Mouse (Mus musculus) forebrain, embryonic 15.5 days (tissue): ENCODE data around the gene Rap2c. TPM values are rescaled to one million over a fixed set of nuclear protein-coding genes. Genes with fewer than 3 reads are reported as not detected.
A peak's percentile ranks its signal among the peaks of the same experiment; 100 is the strongest.

Experiments
- ATAC-seq: fragments of 200-750 bp; cut with Nextera tagmentation; replicated peaks from 2 replicates; pipeline ENCODE4 v1.8.0; 2017; ENCODE audit warnings: mild to moderate bottlenecking, moderate TSS enrichment, moderate library complexity
- H3K27ac ChIP-seq: fragments of 300-500 bp; sonication (generic); replicated peaks from 2 replicates; pipeline ENCODE4 v1.5.1; 2015; ENCODE audit warnings: mild to moderate bottlenecking, inconsistent platforms
- H3K27me3 ChIP-seq: fragments of 300-500 bp; sonication (generic); 2 replicates; pipeline ENCODE4 v1.6.1; 2015; ENCODE audit warnings: inconsistent platforms
- H3K36me3 ChIP-seq: fragments of 300-500 bp; sonication (generic); 2 replicates; pipeline ENCODE4 v1.6.1; 2015; ENCODE audit warnings: mild to moderate bottlenecking, inconsistent platforms
- H3K4me1 ChIP-seq: fragments of 300-500 bp; sonication (generic); 2 replicates; pipeline ENCODE4 v1.6.1; 2015; ENCODE audit warnings: inconsistent platforms
- H3K4me2 ChIP-seq: fragments of 300-500 bp; sonication (generic); replicated peaks from 2 replicates; pipeline ENCODE4 v1.6.1; 2015; ENCODE audit warnings: mild to moderate bottlenecking, inconsistent platforms
- H3K4me3 ChIP-seq: fragments of 300-500 bp; sonication (generic); 2 replicates; pipeline ENCODE4 v1.5.1; 2015; ENCODE audit warnings: mild to moderate bottlenecking, inconsistent platforms
- H3K9ac ChIP-seq: fragments of 300-500 bp; sonication (generic); replicated peaks from 2 replicates; pipeline ENCODE4 v1.6.1; 2015; ENCODE audit warnings: mild to moderate bottlenecking, inconsistent platforms
- H3K9me3 ChIP-seq: fragments of 300-500 bp; sonication (generic); 2 replicates; pipeline ENCODE4 v1.6.1; 2016; ENCODE audit warnings: inconsistent platforms
- WGBS: fragments of 180-500 bp; shearing (Covaris S2); methylation state at CpG from one replicate; pipeline ENCODE4 v1.1.7; 2015; ENCODE audit warnings: mixed read lengths; 5-methylcytosine and 5-hydroxymethylcytosine counted together
- polyA plus RNA-seq: library from polyadenylated mRNA; unstranded; fragments of >200 nt; fragmentation: Nextera tagmentation; extraction: Ambion mirVana; gene quantifications from 2 replicates; pipeline ENCODE4 v1.2.1, GENCODE M21; 2015

Gene Rap2c
- polyA plus RNA-seq = 13.7 and 13.9 TPM in 2 replicates

DNA sequence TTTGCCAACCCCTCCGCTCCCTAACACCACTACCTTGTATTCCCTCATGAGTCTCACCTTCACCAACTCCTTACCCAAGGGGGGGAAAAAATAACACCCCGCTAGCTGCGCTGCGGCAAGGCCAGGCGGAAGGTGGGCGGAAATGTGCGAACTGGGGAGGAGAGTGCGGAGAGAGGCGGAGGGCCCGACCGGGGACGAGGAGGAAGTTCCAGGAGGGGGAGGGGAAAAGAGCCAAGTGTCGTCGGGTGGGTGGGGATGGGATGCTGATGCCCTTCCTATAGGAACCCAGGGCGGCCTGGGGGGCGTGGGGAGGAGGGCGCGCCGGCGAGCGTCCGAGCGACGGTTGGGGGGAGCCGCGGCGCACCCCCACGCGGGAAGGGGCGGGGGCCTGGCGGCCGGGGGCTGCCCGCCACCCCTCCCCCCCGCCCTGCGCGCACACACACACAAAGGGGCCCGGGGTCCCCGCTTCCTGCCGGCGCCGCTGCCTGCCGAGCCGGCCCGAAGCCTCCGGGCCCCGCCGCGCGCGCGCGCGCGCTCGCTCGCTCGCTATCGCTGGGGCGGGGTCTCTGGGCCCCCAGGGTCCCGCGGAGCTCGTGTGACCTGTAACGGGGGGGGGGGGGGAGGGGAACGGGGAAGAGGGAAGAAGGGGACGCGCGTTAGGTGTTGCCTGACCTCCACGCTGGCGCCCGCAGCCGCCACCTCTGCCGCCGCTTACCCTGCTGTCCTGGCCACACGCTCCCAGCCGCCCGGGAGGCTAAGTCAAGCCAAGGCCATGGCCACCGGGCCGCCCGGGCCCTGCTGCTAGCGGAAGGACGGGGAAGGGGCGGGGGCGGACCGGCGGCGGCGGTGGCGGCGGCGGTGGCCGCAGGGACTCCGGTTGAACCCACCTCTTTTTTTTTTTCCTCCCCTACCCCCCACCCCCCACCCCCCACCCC is at the start of gene Rap2c:
TSS of gene Rap2c (minus strand) at position 168 of the 935 bp plus-strand sequence.
- Histone ChIP-seq H3K9me3 (no peaks in the 10 kb centered on the region), H3K4me3 (peak within 1 kb of the TSS; percentile 58), H3K4me2 (peak within 1 kb of the TSS; percentile 50), H3K27ac (peak within 1 kb of the TSS; percentile 87), H3K4me1 (peaks cover 10% of the 10 kb centered on the region; the same call in 1 of the 2 replicates), H3K9ac (peak within 1 kb of the TSS; percentile 73), H3K27me3 (no peaks in the 10 kb centered on the region), H3K36me3 (0 out of 2 replicates have a peak, but pooled peaks cover 2% of the 10 kb centered on the region)
- WGBS = 24% methylated on average over 18 of the region's 92 CpGs
- peak; percentile 80 for ATAC-seq

DNA sequence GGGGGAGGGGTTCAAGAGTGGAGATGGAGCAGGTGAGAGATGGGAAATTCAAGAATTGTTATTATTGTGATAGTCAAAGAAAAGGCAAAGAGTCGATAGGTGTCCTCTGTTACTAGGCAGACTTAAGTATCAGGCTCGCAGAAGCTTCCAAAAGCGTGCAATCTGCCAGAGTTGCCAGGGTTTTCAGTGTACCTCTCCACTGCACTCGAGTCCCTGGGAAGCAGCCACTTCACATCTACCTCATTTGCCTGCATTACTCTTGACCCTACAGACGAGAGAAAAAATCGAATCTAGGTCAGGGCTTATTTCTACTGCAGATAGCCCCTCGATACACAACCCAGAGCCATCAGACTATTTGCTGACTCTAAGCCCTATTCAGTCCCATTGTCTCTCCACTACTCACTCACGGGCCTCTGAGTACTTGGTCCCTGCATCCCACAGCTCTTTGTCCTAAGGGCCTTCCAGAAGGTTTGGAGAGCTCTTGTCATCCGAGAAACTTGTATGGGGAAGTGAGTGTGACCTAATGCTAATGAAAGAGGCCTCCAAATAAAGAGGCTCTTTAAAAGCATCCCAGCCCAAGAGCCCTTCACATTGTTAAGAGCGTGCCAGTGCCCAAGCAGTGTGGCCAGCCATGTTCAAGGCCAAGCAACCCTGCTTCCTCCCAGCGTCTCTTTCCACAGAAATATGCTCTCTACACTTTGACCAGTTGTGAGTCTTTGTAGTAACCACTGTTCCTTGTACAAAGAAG is 48.9 kb upstream of the Rap2c start:
- H3K4me1 ChIP-seq = no peaks in the 10 kb centered on the region
- H3K4me3 ChIP-seq = no peak overlapping the region
- H3K9ac ChIP-seq = no peak overlapping the region
- no peaks in the 10 kb centered on the region for H3K9me3 ChIP-seq
- no peak overlapping the region for H3K27ac ChIP-seq
- 64% methylated on average over 11 of the region's 11 CpGs for WGBS
- H3K4me2 ChIP-seq = no peak overlapping the region
- no peaks in the 10 kb centered on the region for H3K36me3 ChIP-seq
- no peaks in the 10 kb centered on the region for H3K27me3 ChIP-seq
- no peak for ATAC-seq

DNA sequence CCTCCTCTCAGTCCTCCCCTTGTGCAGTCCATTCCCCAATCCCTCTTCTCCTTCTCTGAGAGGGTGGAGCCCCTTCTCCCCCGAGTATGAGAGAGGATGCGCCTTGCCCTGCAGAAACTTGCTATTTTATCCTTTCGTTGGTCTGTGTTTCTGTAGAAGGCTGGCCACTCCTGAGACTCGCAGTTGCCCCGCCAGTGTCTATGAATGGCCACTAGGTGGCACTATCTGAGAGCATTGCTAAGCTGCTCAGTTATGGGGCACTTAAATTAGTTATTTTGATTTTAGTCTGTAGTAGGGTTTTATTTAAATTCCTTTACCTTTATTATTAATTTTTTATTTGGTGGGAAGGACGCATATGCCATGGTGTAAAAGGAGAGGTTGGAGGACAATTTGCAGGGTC is 48.0 kb upstream of the Rap2c start:
- WGBS = 24% methylated on average over 6 of the region's 6 CpGs
- no peaks in the 10 kb centered on the region for H3K9me3 ChIP-seq
- no peaks in the 10 kb centered on the region for H3K27me3 ChIP-seq
- no peak overlapping the region for H3K4me2 ChIP-seq
- no peak overlapping the region for H3K4me3 ChIP-seq
- peak; percentile 66; the same call in 1 of the 2 replicates for ATAC-seq
- H3K27ac ChIP-seq = no peak overlapping the region
- H3K9ac ChIP-seq = no peak overlapping the region
- H3K36me3 ChIP-seq = no peaks in the 10 kb centered on the region
- no peaks in the 10 kb centered on the region for H3K4me1 ChIP-seq

DNA sequence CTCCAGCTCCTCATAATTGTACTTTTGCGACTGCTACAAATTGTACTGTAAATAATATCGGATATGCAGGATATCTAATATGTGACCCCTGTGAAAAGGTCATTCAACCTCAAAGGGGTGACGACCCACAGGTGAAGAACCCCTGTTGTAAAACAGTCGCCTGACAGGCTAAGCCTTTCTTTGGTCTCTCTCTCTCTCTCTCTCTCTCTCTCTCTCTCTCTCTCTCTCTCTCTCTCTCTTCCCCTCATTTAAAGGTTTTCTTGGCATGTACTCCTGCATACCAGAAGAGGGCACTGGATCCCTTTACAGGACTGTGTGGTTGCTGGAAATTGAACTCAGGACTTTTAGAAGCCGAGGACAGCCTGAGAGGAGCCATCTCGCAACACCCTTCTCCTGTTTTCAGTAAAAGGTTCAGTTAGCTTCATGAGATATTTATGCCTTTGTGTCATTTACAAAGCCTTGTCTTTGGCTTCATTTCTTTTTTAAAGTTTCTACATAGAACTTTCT is 47.4 kb upstream of the Rap2c start:
- Histone ChIP-seq H3K9ac (no peak overlapping the region), H3K27ac (no peak overlapping the region), H3K4me1 (no peaks in the 10 kb centered on the region), H3K27me3 (no peaks in the 10 kb centered on the region), H3K36me3 (no peaks in the 10 kb centered on the region), H3K4me2 (no peak overlapping the region), H3K4me3 (no peak overlapping the region), H3K9me3 (no peaks in the 10 kb centered on the region)
- no peak for ATAC-seq
- 58% methylated on average over 6 of the region's 6 CpGs for WGBS

DNA sequence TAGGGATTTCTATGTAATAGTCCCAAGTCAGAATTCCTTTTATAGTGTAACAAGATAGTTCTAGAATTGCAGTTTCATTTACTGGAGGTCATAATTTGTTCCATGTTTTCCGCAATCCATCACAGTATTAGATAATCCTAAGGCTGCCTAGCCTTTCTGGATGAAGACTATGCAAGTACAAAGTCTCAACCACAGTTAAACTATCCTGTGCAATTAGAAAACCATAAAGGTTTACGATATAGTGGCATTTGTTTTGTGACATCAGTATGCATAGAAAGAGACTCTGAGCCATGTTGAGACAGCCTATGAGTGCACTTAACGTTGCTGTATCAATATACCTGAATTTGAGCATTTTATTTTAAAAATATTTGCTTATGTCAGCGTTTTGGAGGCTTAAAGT is 42.4 kb upstream of the Rap2c start:
- no peaks in the 10 kb centered on the region for H3K27me3 ChIP-seq
- H3K4me3 ChIP-seq = no peak overlapping the region
- 65% methylated on average over 4 of the region's 4 CpGs for WGBS
- no peak overlapping the region for H3K9ac ChIP-seq
- H3K4me2 ChIP-seq = no peak overlapping the region
- no peaks in the 10 kb centered on the region for H3K4me1 ChIP-seq
- no peaks in the 10 kb centered on the region for H3K36me3 ChIP-seq
- no peaks in the 10 kb centered on the region for H3K9me3 ChIP-seq
- ATAC-seq = no peak
- H3K27ac ChIP-seq = no peak overlapping the region

DNA sequence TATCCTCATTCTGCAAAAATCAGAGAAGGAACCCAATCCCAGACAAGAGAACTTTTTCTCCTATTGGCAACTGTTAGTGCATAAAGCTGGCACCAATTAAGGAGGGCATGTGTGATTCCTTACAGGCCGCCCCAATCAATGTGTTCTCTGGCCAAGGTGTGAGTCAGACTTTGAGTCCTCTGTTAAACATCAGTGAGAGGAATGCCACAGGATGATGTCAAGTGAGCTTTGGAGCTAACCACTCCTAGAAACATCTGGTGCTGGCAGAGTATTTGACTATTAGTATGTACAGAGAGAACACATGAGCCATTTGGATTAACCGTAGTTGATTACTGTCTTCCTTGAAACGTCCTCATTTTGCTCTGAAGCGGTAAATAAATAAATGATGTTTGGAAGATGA is 40.9 kb upstream of the Rap2c start:
- WGBS = 83% methylated on average over 4 of the region's 4 CpGs
- Histone ChIP-seq H3K4me3 (no peak overlapping the region), H3K4me1 (no peaks in the 10 kb centered on the region), H3K27ac (no peak overlapping the region), H3K9ac (no peak overlapping the region), H3K4me2 (no peak overlapping the region), H3K36me3 (no peaks in the 10 kb centered on the region), H3K9me3 (no peaks in the 10 kb centered on the region), H3K27me3 (no peaks in the 10 kb centered on the region)
- ATAC-seq = no peak

DNA sequence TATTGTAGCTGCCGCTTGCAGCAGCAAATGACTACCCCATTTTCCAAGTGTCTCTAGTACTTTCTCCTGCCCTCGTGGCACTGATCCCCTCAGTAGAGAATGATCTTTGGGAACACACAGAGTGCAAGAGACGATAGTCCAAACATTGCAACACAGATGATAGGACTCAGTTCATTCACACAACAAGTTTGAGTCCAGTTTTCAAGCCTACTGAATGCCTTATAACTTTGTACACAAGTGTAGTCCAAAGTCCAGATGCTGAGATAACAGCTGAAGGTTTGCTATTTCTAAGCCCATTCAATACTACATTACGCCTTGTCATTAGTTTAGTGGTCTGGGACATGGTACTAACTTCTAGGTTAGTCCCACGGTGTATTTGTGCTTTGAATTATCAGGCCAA is 40.5 kb upstream of the Rap2c start:
- 88% methylated on average over 5 of the region's 5 CpGs for WGBS
- H3K36me3 ChIP-seq = no peaks in the 10 kb centered on the region
- ATAC-seq = no peak

DNA sequence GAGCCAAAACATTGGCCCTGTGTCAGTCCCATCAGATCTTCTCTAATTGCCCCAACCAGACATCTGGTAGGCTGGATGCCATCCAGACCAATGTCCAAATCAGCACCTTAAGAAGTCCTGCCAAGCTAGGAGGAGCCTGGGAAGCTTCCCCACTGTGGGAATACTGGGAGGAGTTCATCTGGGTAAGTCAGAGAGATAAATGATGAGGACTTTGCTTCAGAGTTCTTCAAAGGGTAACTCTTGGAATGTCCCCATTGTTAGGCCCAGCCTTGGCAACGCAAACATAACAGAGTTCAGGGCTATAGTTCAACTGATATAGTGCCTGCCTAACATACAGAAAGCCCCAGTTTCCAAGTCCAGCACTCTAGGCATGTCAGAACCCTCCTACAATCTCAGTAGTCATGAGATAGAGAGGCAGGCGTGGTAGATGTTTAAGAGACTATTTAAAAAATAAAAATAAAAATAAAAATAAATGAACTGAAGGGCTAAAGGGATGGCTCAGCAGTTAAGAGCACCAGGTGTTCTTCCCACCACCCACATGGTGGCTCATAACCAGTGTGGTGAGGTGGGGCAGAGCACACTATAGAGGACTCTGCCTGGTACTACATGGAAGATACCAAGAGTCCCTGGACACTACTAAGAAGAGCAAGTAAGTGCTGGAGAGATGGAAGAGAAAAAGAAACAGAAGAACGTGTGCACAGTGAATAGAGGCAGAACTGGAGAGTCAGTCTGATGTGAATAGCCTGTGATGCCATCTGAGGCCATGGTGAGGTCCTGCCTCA is 34.1 kb upstream of the Rap2c start:
- H3K4me3 ChIP-seq = no peak overlapping the region
- no peaks in the 10 kb centered on the region for H3K36me3 ChIP-seq
- H3K4me2 ChIP-seq = no peak overlapping the region
- H3K4me1 ChIP-seq = no peaks in the 10 kb centered on the region
- no peak overlapping the region for H3K9ac ChIP-seq
- 73% methylated on average over 3 of the region's 3 CpGs for WGBS
- H3K27me3 ChIP-seq = no peaks in the 10 kb centered on the region
- no peaks in the 10 kb centered on the region for H3K9me3 ChIP-seq
- no peak for ATAC-seq
- H3K27ac ChIP-seq = no peak overlapping the region

More for the DNA sequence above, 40.5 kb upstream of the Rap2c start:
- no peak overlapping the region for H3K4me3 ChIP-seq
- no peak overlapping the region for H3K9ac ChIP-seq
- H3K9me3 ChIP-seq = no peaks in the 10 kb centered on the region
- no peaks in the 10 kb centered on the region for H3K4me1 ChIP-seq
- no peak overlapping the region for H3K27ac ChIP-seq
- no peaks in the 10 kb centered on the region for H3K27me3 ChIP-seq
- no peak overlapping the region for H3K4me2 ChIP-seq

DNA sequence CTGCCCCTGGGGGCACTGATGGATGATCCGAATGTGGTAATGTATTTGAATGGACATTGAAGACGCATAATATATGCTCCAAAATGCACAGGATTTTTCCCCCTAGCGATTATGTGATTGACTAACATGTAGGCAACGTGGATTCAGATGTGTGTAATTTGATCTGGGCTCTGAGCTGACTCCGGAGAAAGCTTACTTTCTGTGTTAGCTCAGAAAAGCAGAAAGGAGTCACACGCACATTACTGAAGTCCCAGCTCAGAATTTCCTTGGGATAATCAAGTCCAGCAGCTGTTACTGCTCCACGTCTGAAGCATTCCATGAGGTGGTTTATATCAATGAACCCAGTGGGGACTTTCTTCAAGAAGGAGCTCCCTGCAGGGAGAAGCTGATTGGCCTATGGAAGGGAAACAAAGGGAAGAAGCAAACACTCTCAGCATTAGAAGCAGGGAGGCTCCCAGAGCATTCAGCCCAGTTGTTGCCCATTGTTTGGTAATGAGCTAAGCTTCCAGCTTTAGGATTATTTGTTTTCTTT is 17.9 kb upstream of the Rap2c start:
- H3K27ac ChIP-seq = no peak overlapping the region
- H3K9ac ChIP-seq = no peak overlapping the region
- 23% methylated on average over 7 of the region's 7 CpGs for WGBS
- no peak overlapping the region for H3K4me3 ChIP-seq
- no peaks in the 10 kb centered on the region for H3K9me3 ChIP-seq
- no peaks in the 10 kb centered on the region for H3K4me1 ChIP-seq
- no peak for ATAC-seq
- no peak overlapping the region for H3K4me2 ChIP-seq
- no peaks in the 10 kb centered on the region for H3K27me3 ChIP-seq
- H3K36me3 ChIP-seq = no peaks in the 10 kb centered on the region

DNA sequence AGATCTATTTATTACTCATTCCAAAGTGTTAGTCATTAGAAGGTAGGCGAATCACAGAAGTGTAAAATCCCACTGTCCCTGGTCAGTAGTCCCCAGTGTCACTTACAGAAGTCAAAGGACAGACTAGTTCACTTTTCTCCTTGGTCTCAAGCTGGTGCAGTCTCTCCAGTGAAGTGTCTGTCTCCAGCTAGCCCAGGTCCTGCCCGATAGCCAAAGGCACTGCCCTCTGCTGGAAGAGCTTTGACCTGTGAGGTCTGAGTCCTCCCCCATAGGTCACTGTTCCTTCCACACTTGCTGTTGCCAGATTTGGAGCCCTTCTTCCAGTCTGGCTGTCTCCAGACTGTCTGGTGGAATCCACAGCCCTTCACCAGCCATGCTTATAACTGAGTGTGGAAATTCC is 2.1 kb upstream of the Rap2c start:
- H3K9me3 ChIP-seq = no peaks in the 10 kb centered on the region
- H3K36me3 ChIP-seq = 0 out of 2 replicates have a peak, but pooled peaks cover 1% of the 10 kb centered on the region
- no peak overlapping the region for H3K9ac ChIP-seq
- WGBS = 36% methylated on average over 2 of the region's 2 CpGs
- no peak overlapping the region for H3K4me3 ChIP-seq
- H3K27me3 ChIP-seq = no peaks in the 10 kb centered on the region
- H3K4me2 ChIP-seq = no peak overlapping the region
- ATAC-seq = no peak
- H3K27ac ChIP-seq = no peak overlapping the region
- H3K4me1 ChIP-seq = peaks cover 10% of the 10 kb centered on the region; the same call in 1 of the 2 replicates

DNA sequence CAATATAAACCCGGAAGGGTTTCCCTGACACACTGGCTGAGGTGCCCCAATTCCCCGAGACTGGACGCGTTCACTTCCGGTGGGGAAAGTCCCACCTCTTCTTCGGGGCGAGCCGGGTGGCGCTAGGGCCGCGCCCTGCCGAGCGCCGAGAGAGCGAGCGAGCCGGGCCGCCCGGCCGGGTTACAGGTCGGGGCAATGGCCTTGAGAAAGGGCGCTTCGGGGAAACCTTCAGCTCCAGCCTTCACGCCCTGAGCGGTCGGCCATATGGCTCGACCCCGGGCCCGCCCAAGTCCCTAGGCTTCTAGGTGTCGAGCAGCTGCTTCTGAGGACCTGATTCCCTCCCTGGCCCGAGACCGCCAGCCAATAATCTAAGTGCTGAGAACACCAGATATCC is 965 bp upstream of the Rap2c start:
- Histone ChIP-seq H3K9ac (peak overlapping the region; percentile 73), H3K9me3 (no peaks in the 10 kb centered on the region), H3K27ac (peak overlapping the region; percentile 87), H3K36me3 (0 out of 2 replicates have a peak, but pooled peaks cover 2% of the 10 kb centered on the region), H3K4me1 (peaks cover 10% of the 10 kb centered on the region; the same call in 1 of the 2 replicates), H3K4me3 (peak overlapping the region; percentile 58), H3K4me2 (peak overlapping the region; percentile 50), H3K27me3 (no peaks in the 10 kb centered on the region)
- 48% methylated on average over 29 of the region's 32 CpGs for WGBS
- peak; percentile 90 for ATAC-seq
